In genomic region chr19:8926766-8927165, GRCm38 (mm10) we compare ENCODE assay signal across 18 mouse cellular contexts. TPM values are rescaled to one million over a fixed set of nuclear protein-coding genes. Genes with fewer than 3 reads are reported as not detected.
DNase-seq lines count a peak whose midpoint lies in the region; ATAC-seq lines count a peak whose summit lies in the region.
"Had no signal": no experiment of that assay in that cellular context is flagged by ENCODE, and none has a peak within 500 bp of the region (broad histone marks: within the 10 kb centered on the region; RNA-seq: fewer than 3 reads in every experiment).

No protein-coding gene starts in this region.

- WGBS in liver, embryonic 11.5 days: 65% methylated on average over 2 of the region's 2 CpGs
- 100% methylated on average over 2 of the region's 2 CpGs for WGBS in kidney, embryonic 14.5 days

- H3K4me1 ChIP-seq in liver, embryonic 11.5 days (replicated peaks; ENCODE audit: control insufficient read depth, insufficient read depth, low read length): peaks cover 39% of the 10 kb centered on the region
- H3K4me1 ChIP-seq in kidney, embryonic 14.5 days (ENCODE audit: control insufficient read depth, insufficient read depth, low read length): peaks cover 17% of the 10 kb centered on the region

- no peak overlapping the region for H3K4me3 ChIP-seq in liver, embryonic 11.5 days (ENCODE audit: low read depth, low read length)
- H3K4me3 ChIP-seq in kidney, embryonic 14.5 days (ENCODE audit: low read length): no peak overlapping the region
- H3K4me3 ChIP-seq: embryonic facial prominence, embryonic 12.5 days; kidney, embryonic 15.5 days; midbrain, embryonic 13.5 days had no signal

- peak; percentile 90 for DNase-seq in heart, adult 11 months
- no peak for DNase-seq in heart, postnatal 14 days
- peak; percentile 57 to 63 for DNase-seq in spleen, postnatal 36 days (ENCODE audit: low spot score in 2 of 2)
- no peak for DNase-seq in spleen, adult 12 weeks (ENCODE audit: low spot score)
- no peak for DNase-seq in liver, embryonic 11.5 days (ENCODE audit: low spot score)
- no peak for DNase-seq in adrenal gland, adult 8-10 months
- DNase-seq in thymus, postnatal 4 days: no peak
- DNase-seq: forebrain, postnatal 0 days; heart, adult 18-20 months; layer of hippocampus, postnatal 36 days; left cerebral cortex, postnatal 4 days; lung, adult 2 months; thymus, adult 18-20 months had no signal

- intact Hi-C loops in heart, postnatal 14 days (cut with DNase I): no loop called here

- H3K27ac ChIP-seq in liver, embryonic 11.5 days (ENCODE audit: low read depth, low read length): 0 out of 2 replicates have a peak overlapping the region, but pooled peaks have one; percentile 8
- no peak overlapping the region for H3K27ac ChIP-seq in kidney, embryonic 14.5 days (ENCODE audit: low read depth, low read length)
- H3K27ac ChIP-seq: embryonic facial prominence, embryonic 12.5 days; kidney, embryonic 15.5 days; macrophage; midbrain, embryonic 13.5 days had no signal

- H3K27me3 ChIP-seq in liver, embryonic 11.5 days (replicated peaks; ENCODE audit: control insufficient read depth, insufficient read depth, low read length): no peaks in the 10 kb centered on the region
- no peaks in the 10 kb centered on the region for H3K27me3 ChIP-seq in kidney, embryonic 14.5 days (ENCODE audit: control insufficient read depth, insufficient read depth, low read length)
- H3K27me3 ChIP-seq: embryonic facial prominence, embryonic 12.5 days; kidney, embryonic 15.5 days had no signal

- peak overlapping the region; percentile 19; the same call in 1 of the 2 replicates for H3K4me2 ChIP-seq in liver, embryonic 11.5 days
- no peak overlapping the region for H3K4me2 ChIP-seq in kidney, embryonic 14.5 days (replicated peaks; ENCODE audit: low read depth, low read length)
- H3K4me2 ChIP-seq: embryonic facial prominence, embryonic 12.5 days; kidney, embryonic 15.5 days; midbrain, embryonic 13.5 days had no signal

- H3K9me3 ChIP-seq in liver, embryonic 11.5 days (ENCODE audit: control insufficient read depth, low read length): no peaks in the 10 kb centered on the region
- no peaks in the 10 kb centered on the region for H3K9me3 ChIP-seq in kidney, embryonic 14.5 days (ENCODE audit: control insufficient read depth, low read length)
- H3K9me3 ChIP-seq: embryonic facial prominence, embryonic 12.5 days; kidney, embryonic 15.5 days; midbrain, embryonic 13.5 days had no signal

- peak overlapping the region; percentile 26 for H3K9ac ChIP-seq in liver, embryonic 11.5 days (ENCODE audit: low read depth, low read length)
- H3K9ac ChIP-seq in kidney, embryonic 14.5 days (ENCODE audit: low read depth, low read length): no peak overlapping the region
- H3K9ac ChIP-seq: embryonic facial prominence, embryonic 12.5 days; forebrain, postnatal 0 days; kidney, embryonic 15.5 days; midbrain, embryonic 13.5 days had no signal

- H3K36me3 ChIP-seq in liver, embryonic 11.5 days (ENCODE audit: control insufficient read depth, insufficient read depth, low read length): peaks cover 12% of the 10 kb centered on the region; the same call in 1 of the 2 replicates
- peaks cover 34% of the 10 kb centered on the region; the same call in 1 of the 2 replicates for H3K36me3 ChIP-seq in kidney, embryonic 14.5 days (ENCODE audit: control insufficient read depth, insufficient read depth, low read length)

- no peak for ATAC-seq in liver, embryonic 11.5 days (replicated peaks; ENCODE audit: low FRiP score)
- no peak for ATAC-seq in kidney, embryonic 14.5 days (ENCODE audit: low FRiP score, low TSS enrichment)
- ATAC-seq: forebrain, postnatal 0 days; midbrain, embryonic 13.5 days had no signal

RNA-seq across cellular contexts. Expression of gene Rom1, which starts 2.4 kb away (rescaled TPM):
- 10 to 100 TPM; 12.4 to 12.7 TPM for total RNA-seq in heart, postnatal 14 days (2021)
- polyA plus RNA-seq in liver, embryonic 11.5 days (2014; fragmentation: Nextera tagmentation; extraction: Ambion mirVana): 2.4 and 3.9 TPM in 2 replicates
- 1.2 and 2.0 TPM in 2 replicates for polyA plus RNA-seq in kidney, embryonic 14.5 days (2014; fragmentation: Nextera tagmentation; extraction: Ambion mirVana)
- 10 to 100 TPM; 51.9 to 73.5 (median 54.9) TPM for total RNA-seq in adrenal gland, adult 8-10 months (2022)

RNA-seq across cellular contexts. Expression of gene Eml3, which starts 2.6 kb away (rescaled TPM):
- 10 to 100 TPM; 12.5 to 16.2 TPM for total RNA-seq in heart, postnatal 14 days (2021)
- polyA plus RNA-seq in liver, embryonic 11.5 days (2014; fragmentation: Nextera tagmentation; extraction: Ambion mirVana): 22.6 and 26.1 TPM in 2 replicates
- 17.6 and 18.7 TPM in 2 replicates for polyA plus RNA-seq in kidney, embryonic 14.5 days (2014; fragmentation: Nextera tagmentation; extraction: Ambion mirVana)
- 10 to 100 TPM; 57.9 to 87.6 (median 79.6) TPM for total RNA-seq in adrenal gland, adult 8-10 months (2022)

RNA-seq across cellular contexts. Expression of gene B3gat3, which starts 6.6 kb away (rescaled TPM):
- 10 to 100 TPM; 37.1 to 38.0 TPM for total RNA-seq in heart, postnatal 14 days (2021)
- 32.3 and 34.8 TPM in 2 replicates for polyA plus RNA-seq in liver, embryonic 11.5 days (2014; fragmentation: Nextera tagmentation; extraction: Ambion mirVana)
- 33.5 and 38.8 TPM in 2 replicates for polyA plus RNA-seq in kidney, embryonic 14.5 days (2014; fragmentation: Nextera tagmentation; extraction: Ambion mirVana)
- 10 to 100 TPM; 61.3 to 72.9 (median 70.0) TPM for total RNA-seq in adrenal gland, adult 8-10 months (2022)

RNA-seq across cellular contexts. Expression of gene Mta2, which starts 14.9 kb away (rescaled TPM):
- total RNA-seq in heart, postnatal 14 days (2021): 10 to 100 TPM; 42.1 to 44.8 TPM
- 75.6 and 81.1 TPM in 2 replicates for polyA plus RNA-seq in liver, embryonic 11.5 days (2014; fragmentation: Nextera tagmentation; extraction: Ambion mirVana)
- polyA plus RNA-seq in kidney, embryonic 14.5 days (2014; fragmentation: Nextera tagmentation; extraction: Ambion mirVana): 45.3 and 67.2 TPM in 2 replicates
- 100 to 1,000 TPM in 2 of 4 experiments, 10 to 100 TPM in 2; 83.4 to 133 (median 102) TPM for total RNA-seq in adrenal gland, adult 8-10 months (2022)

RNA-seq across cellular contexts. Expression of gene Tut1, which starts 26.9 kb away (rescaled TPM):
- total RNA-seq in heart, postnatal 14 days (2021): 1 to 10 TPM; 7.6 TPM
- 42.4 and 43.2 TPM in 2 replicates for polyA plus RNA-seq in liver, embryonic 11.5 days (2014; fragmentation: Nextera tagmentation; extraction: Ambion mirVana)
- 25.1 and 31.7 TPM in 2 replicates for polyA plus RNA-seq in kidney, embryonic 14.5 days (2014; fragmentation: Nextera tagmentation; extraction: Ambion mirVana)
- 10 to 100 TPM; 22.9 to 31.9 (median 26.8) TPM for total RNA-seq in adrenal gland, adult 8-10 months (2022)

Comparison
In these comparisons a context has a peak if more than half of its experiments do, and no peak if none do; other contexts are left out.
1. DNase-seq: peak in heart, adult 11 months (single experiment) and spleen, postnatal 36 days (2 of 2); none in heart, postnatal 14 days (0 of 2), spleen, adult 12 weeks (single experiment), liver, embryonic 11.5 days (single experiment), adrenal gland, adult 8-10 months (single experiment) and thymus, postnatal 4 days (single experiment).